Mouse (Mus musculus) retina, postnatal 7 days (tissue): ENCODE data around the gene Ube2f.

Source experiments
- DNase-seq: peaks from one replicate; pipeline ENCODE4 v3.0.0-alpha.2; 2012; ENCODE audit warnings: low read depth, low spot score

Ube2f gene

GRCm38 (mm10) chr1:91297799-91298744 is 48.0 kb downstream of the Ube2f start, which contains the start of gene Scly:
Gene Scly, plus strand, starts transcription at chr1:91298338.
- peak; percentile 81 for DNase-seq

- no peak for DNase-seq
These were observed 49.1 kb downstream of the Ube2f start for GRCm38 (mm10) chr1:91299026-91299706.

- no peak for DNase-seq
These were observed 49.8 kb downstream of the Ube2f start for GRCm38 (mm10) chr1:91299707-91300426.

DNA sequence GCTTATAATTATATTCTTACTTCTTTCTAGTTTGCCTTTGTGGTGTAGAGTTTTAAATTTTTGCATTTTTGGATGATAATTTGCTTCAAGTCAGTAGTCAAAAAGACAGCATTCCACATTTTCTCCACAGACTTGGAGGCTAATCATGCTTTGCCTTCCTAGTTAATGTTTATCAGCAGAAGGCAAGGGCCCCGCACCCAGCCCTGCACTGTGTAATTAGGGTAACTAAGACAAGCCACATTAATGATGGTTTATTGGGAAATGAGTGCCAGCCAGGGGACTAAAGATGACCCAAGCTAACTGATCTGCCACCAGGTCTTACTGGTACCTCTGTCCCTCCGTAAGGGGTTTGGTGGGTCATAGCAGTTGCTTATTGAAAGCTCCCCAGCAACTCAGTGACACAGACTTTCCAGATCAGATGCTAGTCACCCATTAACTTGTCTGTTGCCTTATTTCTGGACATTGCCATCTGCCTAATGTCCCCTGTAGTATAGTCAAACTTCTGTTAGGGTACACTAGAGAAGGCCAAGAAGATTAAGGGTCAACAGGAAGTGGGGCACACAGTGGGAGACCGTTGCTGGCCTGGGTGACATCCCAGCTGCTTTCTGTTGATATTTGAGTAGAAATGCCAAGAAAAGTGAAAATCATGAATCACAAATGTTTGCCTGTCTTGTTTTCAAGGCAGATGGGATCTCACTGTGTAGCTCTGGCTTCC is 51.3 kb downstream of the Ube2f start:
- DNase-seq = no peak

- no peak for DNase-seq
These were observed 51.9 kb downstream of the Ube2f start for GRCm38 (mm10) chr1:91302021-91302420.

DNA sequence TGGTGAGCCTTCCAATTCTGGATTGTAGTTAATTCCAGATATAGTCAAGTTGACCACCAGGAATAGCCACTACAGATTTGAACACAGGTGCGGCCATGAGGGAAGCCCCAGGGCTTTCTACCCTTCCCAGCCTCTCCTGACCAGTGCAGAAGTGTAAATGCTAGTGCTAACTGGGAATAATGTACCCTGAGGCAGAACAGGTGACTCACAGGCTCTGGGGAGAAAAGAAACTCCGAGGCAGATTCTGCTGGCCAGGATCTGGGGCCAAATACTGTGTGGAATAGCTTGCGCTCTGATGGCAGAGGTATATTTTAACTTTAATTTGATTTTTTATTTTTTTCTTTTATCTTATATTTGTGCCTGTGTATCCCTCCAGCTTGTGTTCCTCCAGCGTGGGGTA is 54.5 kb downstream of the Ube2f start:
- DNase-seq = no peak

GRCm38 (mm10) chr1:91309366-91310085 is 59.4 kb downstream of the Ube2f start:
- no peak for DNase-seq

DNA sequence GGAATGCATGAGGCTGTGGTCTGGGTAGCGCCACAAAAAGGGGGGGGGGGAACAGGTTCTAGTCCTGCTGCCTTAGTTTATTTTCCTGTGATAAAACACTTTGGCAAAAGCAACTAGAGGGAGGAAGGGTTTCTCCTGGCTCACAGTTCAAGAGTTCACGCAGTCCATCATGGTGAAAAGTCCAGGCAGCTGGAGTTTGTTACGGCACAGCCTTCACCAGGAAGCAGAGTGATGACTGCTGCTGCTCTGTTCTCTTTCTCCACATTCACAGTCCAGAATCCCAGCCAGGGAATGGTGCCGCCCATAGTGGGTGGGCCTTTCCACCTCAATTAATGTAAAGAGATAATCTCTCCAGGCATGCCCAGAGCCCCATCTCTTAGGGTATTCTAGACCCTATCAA is 62.2 kb downstream of the Ube2f start:
- no peak for DNase-seq

- DNase-seq = no peak
These were observed 63.1 kb downstream of the Ube2f start for GRCm38 (mm10) chr1:91313251-91313650.

DNA sequence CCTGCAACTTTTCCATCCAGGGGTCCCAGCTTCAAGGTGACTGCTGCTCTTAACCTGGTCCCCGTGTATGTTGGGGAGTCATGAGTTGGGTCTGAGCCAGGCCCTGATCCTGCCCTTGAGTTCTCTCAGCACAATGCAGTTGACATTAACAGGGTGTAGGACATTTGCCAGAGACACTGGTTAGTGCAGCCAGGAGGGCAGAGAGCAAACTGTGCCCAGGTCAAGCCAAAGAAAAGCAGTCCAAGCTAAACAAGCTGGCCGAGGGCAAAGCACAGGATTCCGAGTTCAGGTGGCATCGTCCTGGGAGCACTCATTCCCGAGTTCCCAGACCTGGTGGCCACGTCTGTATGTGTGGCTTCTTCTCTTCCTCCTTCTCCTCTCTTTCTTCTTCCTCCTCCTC is 67.6 kb downstream of the Ube2f start:
- no peak for DNase-seq

DNA sequence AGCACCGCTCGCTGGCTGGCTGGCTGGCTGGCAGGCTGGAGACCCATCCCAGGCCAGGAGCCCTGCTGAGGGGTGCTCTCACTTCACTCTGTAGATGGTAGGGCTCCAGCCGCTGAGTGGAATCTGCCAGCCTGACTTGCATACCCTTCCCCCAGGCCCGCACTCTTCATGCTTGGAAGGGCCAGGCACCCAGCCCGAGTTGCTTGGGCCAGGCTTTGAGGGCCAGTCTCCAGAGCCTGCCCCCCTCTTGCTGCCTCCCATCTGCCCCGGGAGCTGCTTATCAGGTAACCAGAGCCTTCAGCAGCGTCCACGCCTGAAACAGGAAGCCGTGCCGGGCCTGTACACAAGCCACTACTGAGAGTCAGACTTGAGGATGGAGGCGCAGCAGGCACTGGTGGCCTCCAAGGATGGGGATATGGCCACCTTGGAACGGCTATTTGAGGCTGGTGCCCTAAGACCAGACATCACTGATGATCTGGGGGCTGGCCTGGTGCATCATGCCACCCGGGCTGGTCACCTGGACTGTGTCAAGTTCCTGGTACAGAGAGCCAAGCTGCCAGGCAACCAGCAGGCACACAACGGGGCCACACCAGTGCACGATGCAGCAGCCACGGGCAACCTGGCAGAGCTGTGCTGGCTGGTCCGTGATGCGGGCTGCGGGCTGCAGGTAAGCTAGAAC is 71.8 kb downstream of the Ube2f start, which contains the start of gene Espnl:
Espnl (plus strand) TSS at position 316 of the 679 bp plus-strand sequence.
- no peak for DNase-seq

- DNase-seq = no peak
These were observed 74.5 kb downstream of the Ube2f start for GRCm38 (mm10) chr1:91324646-91325045.

GRCm38 (mm10) chr1:91325488-91326042 is 75.5 kb downstream of the Ube2f start:
- DNase-seq = no peak

GRCm38 (mm10) chr1:91332102-91332501 is 82.0 kb downstream of the Ube2f start:
- DNase-seq = no peak

DNA sequence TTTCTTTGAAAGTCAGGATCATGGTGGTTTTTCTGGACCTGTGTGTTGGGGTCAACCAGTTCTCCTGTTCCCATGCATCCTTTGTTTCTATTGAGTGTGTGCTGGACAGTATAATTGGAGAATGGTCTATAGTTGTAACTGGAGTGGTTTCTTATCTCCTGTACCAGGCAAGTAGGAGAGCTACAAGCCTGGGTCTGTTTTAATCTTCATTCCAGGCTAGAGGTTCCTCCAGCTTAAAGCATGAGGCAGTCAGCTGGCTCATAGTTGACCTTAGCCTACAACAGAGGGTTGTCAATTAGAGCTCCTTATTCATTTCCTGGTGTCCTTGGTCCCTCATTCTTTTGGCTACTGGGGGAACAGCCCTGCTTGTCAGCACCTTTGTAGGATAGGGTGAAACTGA is 83.5 kb downstream of the Ube2f start:
- DNase-seq = no peak

- DNase-seq = no peak
These were observed 87.3 kb downstream of the Ube2f start for GRCm38 (mm10) chr1:91337355-91337754.
